Mouse (Mus musculus) layer of hippocampus, adult 18-20 months (tissue): Measurements from ENCODE around the gene Gzmd. TPM values are rescaled to one million over a fixed set of nuclear protein-coding genes. Genes with fewer than 3 reads are reported as not detected.
"Not testable (repeated sequence)": the region's sequence is repeated elsewhere in the genome, so short reads cannot be mapped to it uniquely, and the experiment has no call there.

ENCODE experiments used
- DNase-seq, 2 experiments: peaks; one replicate each; pipeline ENCODE4 v3.0.0; 2022; ENCODE audit warnings: low spot score in 2 of 2
- long read RNA-seq: library from polyadenylated mRNA; stranded (forward); transcript quantifications from one replicate; pipeline ENCODE4 v2.0.0, GENCODE M21; 2021
- total RNA-seq, 2 experiments: library from RNA; stranded (reverse); gene quantifications; 2 replicates each; pipeline ENCODE4 v1.2.3; 2021

Gene Gzmd
- not detected for total RNA-seq
- long read RNA-seq: 0 reads

DNA sequence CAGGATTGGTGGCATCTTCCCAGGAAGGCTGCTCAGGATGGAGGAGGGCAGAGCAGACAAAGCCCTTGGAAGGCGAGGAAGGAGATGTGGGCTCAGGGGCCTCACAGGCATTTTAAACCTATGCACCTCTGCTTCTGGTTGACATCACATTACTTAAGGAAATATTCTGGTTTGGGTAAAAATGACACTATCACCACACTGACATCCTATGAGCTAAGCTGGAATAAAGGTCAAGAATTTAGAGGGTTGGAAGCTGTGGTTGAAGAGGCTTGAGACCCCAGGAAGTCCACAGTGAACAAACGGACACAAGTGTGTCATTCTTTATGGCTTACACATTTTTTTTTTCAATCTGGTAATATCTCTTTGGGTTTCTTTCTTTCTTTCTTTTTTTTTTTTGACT lies at the start of gene Gzmd:
Gene Gzmd, minus strand, starts transcription at position 101 of the 400 bp plus-strand sequence.
- DNase-seq: not testable (repeated sequence)

DNA sequence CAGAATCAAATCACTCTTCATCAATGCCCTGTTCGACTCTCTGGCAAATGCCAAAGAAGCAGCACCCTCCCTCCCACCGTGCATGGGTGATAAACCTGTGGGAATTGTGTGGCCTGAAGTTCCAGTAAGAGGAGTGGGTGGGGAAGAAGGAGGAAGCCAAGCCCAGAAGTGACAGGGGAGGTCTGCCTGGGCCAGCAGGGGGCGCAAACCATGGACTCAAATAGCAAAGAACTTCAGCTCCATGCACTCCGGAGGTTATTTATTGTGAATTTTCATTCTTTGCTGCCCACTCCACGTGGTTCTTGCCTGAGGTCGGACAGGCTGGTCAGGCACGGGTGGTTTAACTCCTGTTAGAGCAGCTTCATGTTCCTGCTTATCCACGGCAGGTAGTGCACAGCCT lies 45.2 kb upstream of the Gzmd start:
- DNase-seq: peak; percentile 13 to 39

DNA sequence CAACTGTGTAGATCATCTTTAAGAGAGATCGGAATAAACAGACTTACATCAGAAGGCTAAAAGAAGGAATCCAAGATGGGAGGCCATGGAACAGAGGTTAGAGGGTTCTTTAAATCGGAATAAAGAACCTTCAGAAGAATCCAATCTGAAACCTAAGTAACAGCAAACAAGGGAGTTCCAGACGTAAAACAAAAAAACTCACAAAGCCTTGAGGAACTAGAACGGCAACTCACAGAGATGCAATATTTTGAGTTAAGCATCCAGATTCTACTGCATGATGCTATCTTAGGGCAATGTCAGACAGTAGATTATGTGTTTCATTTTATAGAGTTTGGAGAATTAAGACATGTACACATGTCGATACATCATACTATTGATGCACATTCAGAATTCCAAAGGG lies 42.1 kb upstream of the Gzmd start, which contains the start of gene Gzmn:
Gene Gzmn, minus strand, starts transcription at position 101 of the 400 bp plus-strand sequence.
- DNase-seq: no peak

DNA sequence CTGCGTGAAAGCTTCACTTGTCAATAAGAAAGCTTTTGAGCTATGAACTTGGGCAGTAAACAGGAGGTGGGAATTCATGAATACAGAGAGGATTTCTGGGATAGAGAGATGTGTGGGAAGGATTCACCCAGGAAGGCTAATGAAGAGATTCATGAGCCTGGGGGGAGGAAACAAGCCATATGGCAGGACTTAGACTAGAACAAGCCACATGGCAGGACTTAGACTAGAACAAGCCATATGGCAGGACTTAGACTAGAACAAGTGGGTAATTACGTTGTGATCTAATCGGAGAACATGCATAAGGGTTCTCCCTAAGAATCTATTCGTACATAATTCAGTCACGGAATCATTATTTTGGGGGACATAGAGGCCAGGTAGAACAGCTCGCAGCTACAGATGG lies 41.0 kb upstream of the Gzmd start:
- peak; percentile 35 to 84 for DNase-seq

DNA sequence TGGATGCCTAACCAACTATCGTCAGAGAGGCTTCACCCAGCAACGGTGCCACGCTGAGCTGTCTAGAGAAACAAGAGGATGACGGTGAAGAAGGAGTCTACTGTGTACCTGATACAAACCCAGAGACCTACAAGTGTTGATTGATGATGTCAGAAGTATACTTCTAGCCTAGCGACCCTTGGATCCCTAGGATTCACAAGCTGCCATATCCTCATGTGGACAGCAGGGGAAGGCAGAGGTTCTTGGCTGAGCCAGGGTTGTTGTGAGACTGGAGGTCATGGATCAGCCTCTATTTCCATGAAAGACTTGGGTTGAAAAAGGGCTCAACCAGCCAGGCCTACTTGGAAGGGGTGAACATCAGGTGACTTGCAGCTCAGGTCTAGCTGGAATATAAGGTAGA lies 40.3 kb upstream of the Gzmd start:
- DNase-seq: no peak

DNA sequence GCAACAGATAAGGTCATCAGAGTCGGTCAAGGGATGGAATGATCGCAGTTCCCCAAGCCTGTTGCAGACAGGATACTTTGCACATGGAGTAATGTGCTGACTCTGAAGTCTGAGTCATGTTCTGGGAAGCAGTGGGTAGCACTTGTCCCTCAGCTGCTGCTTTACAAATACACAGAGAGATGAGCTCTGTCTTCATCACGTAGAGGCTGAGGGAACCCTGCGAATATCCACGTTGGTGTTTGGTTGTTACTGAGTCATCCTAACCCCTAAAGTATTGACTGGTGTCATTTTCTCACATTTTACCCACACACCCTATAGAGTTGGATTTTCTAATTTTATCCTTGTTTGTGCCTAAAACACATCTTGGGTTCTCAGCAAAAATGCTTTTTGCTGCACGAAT lies 35.6 kb upstream of the Gzmd start:
- peak in 1 of 2 experiments; percentile 53 for DNase-seq

DNA sequence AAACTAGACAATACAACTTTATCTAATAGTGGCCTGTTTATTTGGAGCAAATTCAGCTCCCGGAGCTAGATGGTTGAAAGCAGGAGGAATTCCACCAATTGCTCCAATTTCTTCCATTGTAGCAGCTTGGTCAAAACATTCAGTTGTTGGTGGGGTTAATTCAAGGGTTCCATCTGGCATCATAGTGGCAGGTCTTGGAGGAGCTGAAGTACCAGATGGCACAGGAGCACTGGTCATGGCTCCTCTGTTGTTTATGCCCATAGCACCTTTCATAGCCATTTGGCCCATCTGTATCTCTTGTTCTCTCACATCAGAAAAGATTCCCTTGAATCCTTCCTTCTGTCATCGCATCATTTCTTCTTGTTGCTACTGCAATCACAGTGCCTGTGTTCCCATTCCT lies 29.7 kb upstream of the Gzmd start:
- DNase-seq: no peak

DNA sequence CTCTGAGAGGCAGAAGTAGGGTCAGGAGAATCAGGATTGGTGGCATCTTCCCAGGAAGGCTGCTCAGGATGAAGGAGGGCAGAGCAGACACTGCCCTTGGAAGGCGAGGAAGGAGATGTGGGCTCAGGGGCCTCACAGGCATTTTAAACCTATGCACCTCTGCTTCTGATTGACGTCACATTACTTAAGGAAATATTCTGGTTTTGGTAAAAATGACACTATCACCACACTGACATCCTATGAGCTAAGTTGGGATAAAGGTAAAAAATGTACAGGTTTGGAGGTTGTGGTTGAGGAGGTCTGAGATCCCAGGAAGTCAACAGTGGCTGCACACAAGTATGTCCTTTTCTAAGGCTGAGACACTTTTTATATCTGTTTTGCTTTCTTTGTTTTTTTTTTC lies 27.1 kb upstream of the Gzmd start, which contains the start of gene Gzmg:
Gene Gzmg, minus strand, starts transcription at position 101 of the 400 bp plus-strand sequence.
- not testable (repeated sequence) for DNase-seq

DNA sequence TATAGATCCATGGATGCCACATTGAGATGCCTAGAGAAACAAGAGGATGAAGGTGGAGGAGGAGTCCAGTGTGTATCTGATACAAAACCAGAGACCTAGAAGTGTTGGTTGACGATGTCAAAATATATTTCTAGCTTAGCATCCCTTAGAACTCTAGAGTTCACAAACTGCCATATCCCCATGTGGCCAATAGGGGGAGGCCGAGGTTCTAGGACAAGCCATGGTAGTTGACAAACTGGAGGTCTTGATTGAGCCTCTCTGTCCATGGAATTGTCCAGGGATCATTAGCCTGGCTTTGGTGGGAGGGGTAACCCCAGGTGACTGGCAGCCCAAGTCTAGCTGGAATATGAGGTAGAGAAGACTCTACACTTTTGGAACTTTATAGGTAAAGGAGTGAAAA lies 22.9 kb upstream of the Gzmd start:
- DNase-seq: no peak

DNA sequence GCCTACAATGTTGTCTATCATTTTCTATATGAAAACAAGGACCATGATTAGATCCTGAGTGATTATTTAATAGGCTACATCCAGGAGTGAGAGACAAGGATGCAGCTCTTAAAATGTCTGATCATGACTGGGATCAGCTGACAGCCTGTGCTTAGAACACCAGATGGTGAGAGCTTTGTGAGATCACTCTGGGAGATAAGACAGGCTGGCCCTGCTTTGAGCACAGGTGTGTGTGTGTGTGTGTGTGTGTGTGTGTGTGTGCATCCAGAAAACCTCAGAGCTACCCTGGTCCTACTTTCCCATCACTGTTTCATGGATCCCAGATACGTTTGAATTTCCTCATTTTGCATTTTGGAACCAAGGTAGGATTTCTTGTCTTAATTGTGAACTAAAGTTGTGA lies 1.3 kb upstream of the Gzmd start:
- DNase-seq: peak in 1 of 2 experiments; percentile 6

DNA sequence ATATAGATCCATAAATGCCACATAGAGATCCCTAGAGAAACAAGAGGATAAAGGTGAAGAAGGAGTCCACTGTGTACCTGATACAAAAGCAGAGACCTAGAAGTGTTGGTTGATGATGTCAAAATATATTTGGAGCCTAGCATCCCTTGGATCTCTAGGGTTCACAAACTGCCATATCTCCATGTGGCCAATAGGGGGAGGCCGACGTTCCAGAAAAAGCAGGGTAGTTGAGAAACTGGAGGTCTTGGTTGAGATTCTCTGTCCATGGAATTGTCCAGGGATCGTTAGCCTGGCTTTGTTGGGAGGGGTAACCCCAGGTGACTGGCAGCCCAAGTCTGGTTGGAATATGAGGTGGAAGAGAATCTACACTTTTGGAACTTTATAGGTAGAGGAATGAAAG lies 4.1 kb downstream of the Gzmd start:
- DNase-seq: no peak

DNA sequence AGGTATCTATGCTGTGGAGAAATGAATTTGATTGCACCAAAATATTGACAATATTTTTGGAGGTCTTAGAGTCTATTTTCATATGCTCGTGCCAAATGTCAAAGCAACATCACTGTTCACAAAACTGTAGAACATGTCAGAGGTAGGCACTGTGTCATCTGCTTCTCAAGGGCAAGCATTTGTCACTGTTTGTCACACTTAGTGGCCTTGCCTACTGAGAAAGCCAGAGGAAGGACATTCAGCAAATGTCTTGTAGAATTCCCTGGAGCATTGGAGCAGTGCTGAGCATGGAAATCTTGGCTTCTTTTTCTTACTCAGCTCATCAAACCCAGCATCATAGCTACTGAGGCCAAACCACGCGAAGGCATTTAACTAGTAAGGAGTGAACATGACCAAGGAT lies 8.9 kb downstream of the Gzmd start:
- no peak for DNase-seq

DNA sequence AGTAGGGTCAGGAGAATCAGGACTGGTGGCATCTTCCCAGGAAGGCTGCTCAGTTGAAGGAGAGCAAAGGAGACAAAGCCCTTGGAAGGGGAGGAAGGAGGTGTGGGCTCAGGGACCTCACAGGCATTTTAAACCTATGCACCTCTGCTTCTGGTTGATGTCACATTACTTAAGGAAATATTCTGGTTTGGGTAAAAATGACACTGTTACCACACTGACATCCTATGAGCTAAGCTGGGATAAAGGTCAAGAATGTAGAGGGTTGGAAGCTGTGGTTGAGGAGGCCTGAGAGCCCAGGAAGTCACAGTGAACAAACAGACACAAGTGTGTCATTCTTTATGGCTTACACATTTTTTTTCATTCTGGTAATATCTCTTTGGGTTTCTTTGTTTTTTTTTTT lies 11.9 kb downstream of the Gzmd start, which contains the start of gene Gzme:
Gene Gzme, minus strand, starts transcription at position 101 of the 400 bp plus-strand sequence.
- DNase-seq: no peak

DNA sequence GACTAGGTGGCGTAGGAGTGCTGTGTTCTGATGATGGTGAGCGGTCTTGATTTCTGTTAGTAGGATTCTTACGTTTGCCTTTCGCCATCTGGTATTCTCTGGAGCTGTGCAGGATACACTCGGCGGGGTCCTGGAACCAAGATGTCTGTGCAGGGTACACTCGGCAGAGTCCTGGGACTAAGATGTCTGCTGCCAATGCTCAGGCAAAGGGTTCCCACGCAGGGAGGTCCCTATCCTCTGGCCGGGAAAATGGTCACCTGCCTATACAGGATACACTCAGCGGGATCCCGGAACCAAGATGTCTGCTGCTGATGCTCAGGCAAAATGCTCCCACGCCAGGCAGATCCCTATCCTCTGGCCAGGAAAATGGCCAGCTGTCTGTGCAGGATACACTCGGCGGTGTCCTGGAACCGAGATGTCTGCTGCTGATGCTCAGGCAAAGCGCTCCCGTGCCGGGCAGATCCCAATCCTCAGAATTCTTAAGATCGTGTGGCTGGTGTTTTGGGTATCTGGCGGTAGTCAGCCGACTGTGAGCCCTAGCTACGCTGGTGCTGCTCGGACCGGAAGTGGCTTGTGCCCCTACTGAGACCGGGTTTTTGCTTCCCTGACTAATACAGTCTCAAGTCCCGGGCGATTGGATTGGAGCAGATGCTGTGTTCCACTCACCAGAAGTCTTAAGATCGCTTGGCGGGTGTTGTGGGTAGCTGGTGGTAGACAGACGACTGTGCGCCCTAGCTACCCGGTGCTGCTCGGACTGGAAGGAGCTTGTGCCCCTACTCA lies 16.7 kb downstream of the Gzmd start:
- not testable (repeated sequence) for DNase-seq

DNA sequence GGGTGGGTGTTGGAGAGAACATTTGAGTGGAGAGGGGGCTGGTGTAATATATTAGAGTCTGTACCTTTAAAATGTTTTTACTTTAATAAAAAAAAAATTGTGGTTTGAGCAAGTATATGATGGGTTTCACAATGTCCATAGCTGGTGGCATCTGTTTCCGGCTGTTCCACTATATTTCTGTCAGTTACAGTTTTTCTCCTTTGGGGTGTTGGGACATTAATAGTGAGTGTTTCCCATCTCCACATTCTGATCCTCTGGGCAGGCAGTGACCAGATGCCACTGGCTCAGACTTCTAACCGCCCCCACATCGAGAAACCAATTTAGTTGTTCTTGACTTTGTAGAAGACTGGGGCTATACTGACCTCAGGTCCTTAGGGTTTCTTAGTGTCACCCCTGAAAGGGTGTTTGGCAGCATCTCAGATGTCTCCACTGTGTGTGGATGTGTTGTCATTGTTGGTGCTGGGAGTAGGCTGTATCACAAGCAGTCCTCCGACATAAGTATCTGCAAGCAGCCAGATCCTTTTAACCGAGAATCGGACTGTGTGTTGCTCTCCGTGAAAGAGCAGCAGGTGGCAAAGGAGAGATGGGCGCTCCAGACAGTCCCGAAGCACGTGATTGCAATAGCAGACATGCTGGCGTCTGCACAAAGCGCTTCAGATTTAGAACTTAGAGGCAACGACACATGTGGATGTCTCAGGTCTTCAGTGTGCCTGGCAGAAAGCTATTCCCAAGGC lies 26.8 kb downstream of the Gzmd start:
- peak in 1 of 2 experiments; percentile 19 for DNase-seq

DNA sequence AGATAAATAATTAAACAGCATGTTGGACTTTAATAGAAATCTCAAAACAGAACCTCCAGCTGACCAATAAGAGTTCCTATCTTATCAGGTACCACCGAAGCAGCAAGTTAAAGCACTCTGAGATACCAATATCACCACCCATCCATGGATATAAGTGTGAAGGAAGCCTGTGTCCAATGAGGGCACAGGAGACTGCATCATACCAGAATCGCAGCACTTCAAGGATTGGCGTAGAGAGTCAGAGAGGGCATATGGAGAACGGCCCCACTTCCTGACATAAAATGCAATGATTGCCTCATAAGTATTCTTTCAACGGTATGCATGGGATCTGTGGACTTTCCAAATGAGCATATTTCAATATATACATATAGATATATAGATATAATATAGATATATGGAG lies 27.4 kb downstream of the Gzmd start:
- DNase-seq: no peak

DNA sequence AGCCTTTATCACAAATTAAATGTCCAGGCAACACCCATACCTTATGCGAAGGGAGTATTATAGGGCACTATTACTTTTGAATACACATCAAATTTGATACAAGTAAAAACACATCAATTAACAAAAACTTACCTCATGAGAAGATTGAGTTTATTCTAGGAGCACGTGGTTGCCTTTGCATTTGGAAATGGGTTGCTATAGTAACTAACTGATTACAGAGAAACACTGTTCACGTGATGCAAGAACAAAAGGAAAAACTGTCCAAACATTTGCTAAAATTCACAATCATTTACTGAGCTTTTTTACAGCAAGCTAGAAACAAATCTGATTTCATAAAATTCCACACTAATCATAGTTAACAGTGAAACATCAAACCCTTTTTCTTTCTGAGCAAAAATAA lies 29.0 kb downstream of the Gzmd start:
- peak in 1 of 2 experiments; percentile 6 for DNase-seq

DNA sequence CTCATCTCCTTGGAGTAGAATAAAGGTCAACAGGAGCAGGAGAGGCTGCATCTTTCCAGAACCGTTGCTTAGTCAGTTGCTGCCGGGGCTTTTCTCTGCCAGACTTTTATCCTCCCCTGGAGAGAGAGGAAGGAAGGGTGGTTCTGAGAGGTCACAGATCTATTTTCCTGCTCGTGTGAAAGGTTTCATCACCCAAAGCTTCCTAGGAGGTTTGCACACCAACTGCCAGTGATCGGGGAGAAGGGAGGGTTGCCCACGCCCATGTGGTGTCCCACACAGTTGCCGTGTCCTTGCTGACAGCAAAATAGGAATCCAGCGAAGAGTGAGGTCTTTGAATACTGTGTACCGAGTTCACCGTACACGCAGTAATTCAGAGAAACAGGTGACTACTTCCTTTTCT lies 30.0 kb downstream of the Gzmd start, which contains the start of gene Ctsg:
Gene Ctsg, minus strand, starts transcription at position 189 of the 400 bp plus-strand sequence.
- DNase-seq: no peak

DNA sequence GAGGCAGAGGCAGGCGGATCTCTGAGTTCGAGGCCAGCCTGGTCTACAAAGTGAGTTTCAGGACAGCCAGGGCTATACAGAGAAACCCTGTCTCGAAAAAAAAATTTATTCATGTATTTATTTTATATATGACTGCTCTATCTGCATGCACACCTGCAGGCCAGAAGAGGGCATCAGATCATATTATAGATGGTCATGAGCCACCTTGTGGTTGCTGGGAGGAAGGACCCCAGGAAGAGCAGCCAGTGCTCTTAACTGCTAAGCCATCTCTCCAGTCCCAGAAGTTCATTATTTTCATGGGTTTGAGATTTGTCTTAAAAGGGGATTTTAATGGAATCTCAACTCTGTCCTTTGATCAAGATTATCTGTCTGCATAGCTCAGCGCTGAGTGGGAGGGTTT lies 33.5 kb downstream of the Gzmd start:
- DNase-seq: no peak

DNA sequence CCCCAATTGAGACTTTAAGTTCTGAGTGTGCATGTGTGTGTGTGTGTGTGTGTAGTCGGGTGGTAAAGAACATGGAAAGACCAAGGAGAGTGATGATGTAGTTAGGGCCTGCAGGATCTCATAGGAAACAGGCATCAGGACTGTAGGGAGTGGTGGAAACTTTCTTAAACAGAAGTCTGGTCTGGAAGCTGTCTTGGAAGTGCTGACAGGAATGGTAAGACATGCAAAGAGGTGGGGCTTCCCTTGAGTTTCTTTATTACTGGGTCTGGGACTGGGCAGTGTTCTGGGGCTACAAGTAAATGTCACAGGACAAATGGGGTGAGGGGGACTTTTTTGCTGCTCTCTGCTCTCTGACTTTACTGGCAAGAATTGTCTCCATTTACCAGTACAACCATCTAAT lies 34.8 kb downstream of the Gzmd start:
- DNase-seq: no peak

DNA sequence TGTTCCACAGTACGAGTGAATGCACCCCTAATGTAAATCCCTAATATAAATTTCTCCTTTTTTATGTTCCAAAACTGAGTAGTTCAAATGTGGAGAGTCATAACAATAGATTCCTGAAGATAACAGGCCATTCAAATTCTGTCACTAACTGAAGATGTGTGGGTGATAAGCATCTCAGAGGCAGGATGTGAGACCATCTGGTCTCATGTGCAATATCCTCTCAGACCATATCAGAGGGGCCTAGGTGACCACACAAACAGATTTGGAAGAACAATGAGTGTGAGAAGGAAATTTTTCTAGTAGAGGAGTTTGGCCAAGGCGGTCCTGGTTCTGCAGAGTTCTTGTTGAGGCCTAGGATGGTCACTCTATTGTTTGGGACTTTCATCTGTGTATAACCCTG lies 39.1 kb downstream of the Gzmd start:
- no peak for DNase-seq

DNA sequence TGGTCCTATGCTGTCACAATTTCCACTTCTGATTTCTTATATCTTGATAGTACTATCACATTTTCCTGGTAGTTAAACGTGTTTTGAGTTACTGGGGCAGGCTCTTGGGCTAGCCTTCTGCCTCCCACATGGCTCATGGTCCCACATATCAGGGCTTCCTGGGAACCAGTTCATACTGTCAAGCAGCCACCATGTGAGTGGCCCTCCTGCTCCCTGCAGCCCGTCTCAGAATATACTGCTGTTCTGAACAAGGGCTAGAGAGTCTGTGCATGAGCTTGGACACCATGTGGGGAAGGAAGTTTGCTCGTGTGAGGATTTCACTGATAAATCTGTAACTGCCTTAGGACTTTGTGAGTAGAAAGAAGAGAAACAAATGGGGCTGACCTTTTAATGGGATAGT lies 45.7 kb downstream of the Gzmd start:
- no peak for DNase-seq
